Mouse (Mus musculus): ENCODE measurements around the gene Mapk14.

Gene Mapk14

GRCm38 (mm10) chr17:28690776-28691686, at the start of gene Mapk14:
Mapk14 (plus strand) TSS chr17:28691329.
- peak; percentile 99 for DNase-seq (ENCODE audit: low read depth)

- no peak for DNase-seq (ENCODE audit: low read depth)
Measured at GRCm38 (mm10) chr17:28643697-28644096, 47.4 kb upstream of the Mapk14 start.

GRCm38 (mm10) chr17:28644112-28644511, 47.0 kb upstream of the Mapk14 start:
- DNase-seq (ENCODE audit: low read depth): peak; percentile 61

GRCm38 (mm10) chr17:28646221-28646620, 44.9 kb upstream of the Mapk14 start:
- DNase-seq (ENCODE audit: low read depth): no peak

GRCm38 (mm10) chr17:28648607-28649370, 42.3 kb upstream of the Mapk14 start:
- peak; percentile 62 for DNase-seq (ENCODE audit: low read depth)

GRCm38 (mm10) chr17:28650268-28650667, 40.9 kb upstream of the Mapk14 start:
- no peak for DNase-seq (ENCODE audit: low read depth)

GRCm38 (mm10) chr17:28657936-28658335, 33.2 kb upstream of the Mapk14 start:
- peak; percentile 86 for DNase-seq (ENCODE audit: low read depth)

GRCm38 (mm10) chr17:28659564-28659963, 31.6 kb upstream of the Mapk14 start:
- DNase-seq (ENCODE audit: low read depth): no peak

GRCm38 (mm10) chr17:28682311-28683084, 8.6 kb upstream of the Mapk14 start:
- peak; percentile 83 for DNase-seq (ENCODE audit: low read depth)

- no peak for DNase-seq (ENCODE audit: low read depth)
Measured at GRCm38 (mm10) chr17:28683601-28684000, 7.5 kb upstream of the Mapk14 start.

GRCm38 (mm10) chr17:28684631-28685030, 6.5 kb upstream of the Mapk14 start:
- DNase-seq (ENCODE audit: low read depth): no peak

- peak; percentile 76 for DNase-seq (ENCODE audit: low read depth)
Measured at GRCm38 (mm10) chr17:28687354-28687753, 3.8 kb upstream of the Mapk14 start.

GRCm38 (mm10) chr17:28689586-28690283, 1.4 kb upstream of the Mapk14 start, which contains the start of gene Slc26a8:
Slc26a8 (minus strand) TSS chr17:28690233.
- peak; percentile 55 for DNase-seq (ENCODE audit: low read depth)

GRCm38 (mm10) chr17:28691687-28692340, 685 bp downstream of the Mapk14 start:
- DNase-seq (ENCODE audit: low read depth): no peak

GRCm38 (mm10) chr17:28692341-28692710, 1.2 kb downstream of the Mapk14 start:
- peak; percentile 93 for DNase-seq (ENCODE audit: low read depth)

- peak; percentile 81 for DNase-seq (ENCODE audit: low read depth)
Measured at GRCm38 (mm10) chr17:28693086-28693485, 2.0 kb downstream of the Mapk14 start.

GRCm38 (mm10) chr17:28694078-28694477, 2.9 kb downstream of the Mapk14 start:
- no peak for DNase-seq (ENCODE audit: low read depth)

GRCm38 (mm10) chr17:28694832-28695231, 3.7 kb downstream of the Mapk14 start:
- DNase-seq (ENCODE audit: low read depth): no peak

- no peak for DNase-seq (ENCODE audit: low read depth)
Measured at GRCm38 (mm10) chr17:28696641-28697040, 5.5 kb downstream of the Mapk14 start.

GRCm38 (mm10) chr17:28697290-28698195, 6.4 kb downstream of the Mapk14 start:
- peak; percentile 62 for DNase-seq (ENCODE audit: low read depth)
